Mouse (Mus musculus) cerebellum, adult (tissue): ENCODE measurements around the gene Tmod4.

Experiments
- ATAC-seq: cut with Nextera tagmentation; 2 replicates; pipeline ENCODE4 v1.9.2; 2017; ENCODE audit warnings: mild to moderate bottlenecking, moderate library complexity, mixed read lengths; ENCODE audit not compliant: insufficient number of reproducible peaks, low FRiP score, low TSS enrichment

The Tmod4 gene

GRCm38 (mm10) chr3:95171105-95171504, 46.8 kb downstream of the Tmod4 start:
- no peak for ATAC-seq

DNA sequence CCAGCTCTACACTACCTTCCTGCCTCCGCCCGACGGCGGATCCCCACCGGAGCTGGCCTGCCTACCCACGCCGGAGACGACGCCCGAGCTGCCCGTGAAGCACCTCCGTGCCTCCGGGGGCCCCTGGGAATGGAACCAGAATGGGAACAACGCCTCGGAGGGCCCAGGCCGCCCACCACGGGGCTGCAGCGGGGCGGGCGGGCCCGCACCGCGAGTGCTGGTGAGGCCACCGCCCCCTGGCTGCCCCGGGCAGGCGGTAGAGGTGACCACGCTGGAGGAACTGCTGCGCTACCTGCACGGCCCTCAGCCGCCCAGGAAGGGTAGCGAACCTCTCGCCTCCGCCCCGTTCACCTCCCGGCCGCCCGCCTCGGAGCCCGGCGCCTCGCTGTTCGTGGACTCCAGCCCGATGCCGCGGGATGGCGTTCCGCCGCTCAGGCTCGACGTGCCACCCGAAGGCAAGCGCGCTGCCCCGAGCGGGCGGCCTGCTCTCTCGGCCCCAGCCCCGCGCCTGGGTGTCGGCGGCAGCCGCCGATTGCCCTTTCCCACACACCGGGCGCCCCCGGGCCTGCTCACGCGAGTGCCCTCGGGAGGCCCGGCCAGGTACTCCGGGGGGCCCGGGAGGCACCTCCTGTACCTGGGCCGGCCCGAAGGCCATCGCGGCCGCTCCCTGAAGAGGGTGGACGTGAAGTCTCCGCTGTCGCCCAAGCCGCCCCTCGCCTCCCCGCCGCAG, 48.4 kb downstream of the Tmod4 start:
- ATAC-seq = no peak

GRCm38 (mm10) chr3:95173256-95173949, 49.1 kb downstream of the Tmod4 start:
- no peak for ATAC-seq

DNA sequence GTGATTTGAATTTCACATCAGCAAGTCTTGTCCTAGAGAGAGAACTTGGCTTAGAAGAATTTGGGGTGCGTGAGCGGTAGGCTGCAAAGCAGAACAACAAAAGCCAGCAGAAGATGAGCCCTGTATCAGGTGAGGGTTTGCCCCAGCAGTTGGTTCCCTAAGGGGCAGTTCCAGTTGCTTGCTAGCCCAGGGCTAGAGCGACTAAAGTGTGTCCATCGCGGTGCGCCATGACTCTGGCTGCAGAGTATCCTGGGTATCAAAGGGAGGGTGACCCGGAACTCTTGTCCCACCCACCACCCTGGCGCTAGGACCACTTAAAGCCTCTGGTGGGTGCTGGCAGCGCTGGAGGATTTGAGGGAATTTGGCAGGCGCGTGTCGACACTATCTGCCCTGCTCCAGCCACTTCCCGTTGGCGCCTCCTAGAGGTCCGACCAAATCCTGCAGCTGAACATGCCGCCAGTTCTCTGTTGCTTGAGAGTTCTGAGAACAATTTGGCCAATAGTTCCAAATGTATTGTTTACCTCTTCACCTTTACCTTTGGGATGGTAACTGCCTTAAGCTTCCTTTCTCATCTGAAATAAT, 49.8 kb downstream of the Tmod4 start:
- ATAC-seq = 0 out of 2 replicates have a peak, but pooled peaks have one; percentile 49

DNA sequence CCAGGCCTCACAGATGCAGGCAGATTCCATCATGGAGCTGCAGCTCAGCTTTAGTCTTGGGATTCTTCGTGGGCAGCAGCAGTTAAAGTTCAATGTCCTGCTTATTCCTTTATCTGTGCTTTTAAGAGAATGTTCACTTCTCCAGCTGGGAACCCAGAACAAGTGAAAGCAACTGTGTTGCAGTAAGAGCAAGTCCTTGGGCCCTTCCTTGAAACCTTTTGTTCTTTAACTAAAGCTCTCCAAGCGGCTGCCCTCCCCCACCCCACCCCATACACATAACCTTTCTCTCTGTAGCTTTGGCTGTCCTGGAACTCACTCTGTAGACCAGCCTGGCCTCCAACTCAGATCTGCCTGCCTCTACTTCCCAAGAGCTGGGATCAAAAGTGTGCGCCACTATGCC, 52.2 kb downstream of the Tmod4 start:
- no peak for ATAC-seq

DNA sequence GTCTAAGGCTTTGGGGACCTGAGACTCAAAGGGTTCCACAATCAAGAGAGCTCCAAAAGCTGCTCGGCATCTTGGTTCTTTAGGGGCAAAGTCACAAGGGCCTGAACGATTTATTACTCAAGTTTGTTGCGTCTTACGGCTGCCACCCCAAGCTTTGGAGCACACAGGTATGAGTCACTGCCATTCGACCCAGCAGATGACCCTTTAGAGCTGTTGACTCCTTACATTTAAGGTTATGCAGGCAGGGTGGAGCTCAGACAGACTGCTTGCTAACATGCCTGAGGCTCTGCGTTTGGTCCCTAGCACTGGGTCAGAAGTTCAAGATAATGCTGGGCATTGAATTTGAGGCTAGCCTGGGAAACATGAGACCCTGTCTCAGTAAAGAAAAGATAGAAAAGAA, 53.3 kb downstream of the Tmod4 start:
- ATAC-seq = no peak
